Mouse (Mus musculus) kidney, adult 2 months (tissue): Measurements from ENCODE around the gene Sf1. TPM values are rescaled to one million over a fixed set of nuclear protein-coding genes. Genes with fewer than 3 reads are reported as not detected.
A peak's percentile ranks its signal among the peaks of the same experiment; 100 is the strongest.

Experiments used
- DNase-seq: peaks from one replicate; pipeline ENCODE4 v3.0.0; 2021
- H3K27ac ChIP-seq: fragments of 200-500 bp; 2 replicates; pipeline ENCODE4 v1.5.1; 2012; ENCODE audit warnings: low read depth, low read length, control low read depth, inconsistent platforms; ENCODE audit not compliant: insufficient read depth
- H3K27me3 ChIP-seq: fragments of 200-500 bp; replicated peaks from 2 replicates; pipeline ENCODE4 v1.6.1; 2012; ENCODE audit warnings: mild to moderate bottlenecking, moderate library complexity, low read length, inconsistent platforms; ENCODE audit not compliant: control insufficient read depth, insufficient read depth
- H3K36me3 ChIP-seq: fragments of 200-500 bp; 2 replicates; pipeline ENCODE4 v1.6.1; 2012; ENCODE audit warnings: mild to moderate bottlenecking, moderate library complexity, low read length, inconsistent platforms; ENCODE audit not compliant: control insufficient read depth, insufficient read depth
- H3K4me1 ChIP-seq: fragments of 200-500 bp; 2 replicates; pipeline ENCODE4 v1.6.1; 2011; ENCODE audit warnings: low read length; ENCODE audit not compliant: control insufficient read depth, insufficient read depth
- H3K4me3 ChIP-seq: fragments of 200-500 bp; 2 replicates; pipeline ENCODE4 v1.5.1; 2011; ENCODE audit warnings: mild to moderate bottlenecking, low read depth, low read length, control low read depth; ENCODE audit not compliant: insufficient read depth
- CTCF ChIP-seq: fragments of 200-500 bp; conservative IDR thresholded peaks from 2 replicates; pipeline ENCODE4 v1.5.1; 2011; ENCODE audit warnings: low read depth, mild to moderate bottlenecking, control low read depth, low read length, moderate library complexity, mixed read lengths; ENCODE audit not compliant: insufficient read depth, insufficient read length
- POLR2A ChIP-seq: fragments of 200-500 bp; IDR thresholded peaks from one replicate; pipeline ENCODE4 v1.6.1; 2011; ENCODE audit warnings: low read depth, low read length, control low read depth
- WGBS: fragments of 180-500 bp; shearing (Covaris S2); methylation state at CpG from one replicate; pipeline ENCODE4 v1.1.7; 2018; 5-methylcytosine and 5-hydroxymethylcytosine counted together
- polyA plus RNA-seq: library from polyadenylated mRNA; depleted of rRNA; stranded (reverse); fragments of >200 nt; gene quantifications from 2 replicates; pipeline ENCODE4 v1.2.3, GENCODE M21; 2012

The Sf1 gene
- polyA plus RNA-seq, 1 experiment, result 71.3 TPM

DNA sequence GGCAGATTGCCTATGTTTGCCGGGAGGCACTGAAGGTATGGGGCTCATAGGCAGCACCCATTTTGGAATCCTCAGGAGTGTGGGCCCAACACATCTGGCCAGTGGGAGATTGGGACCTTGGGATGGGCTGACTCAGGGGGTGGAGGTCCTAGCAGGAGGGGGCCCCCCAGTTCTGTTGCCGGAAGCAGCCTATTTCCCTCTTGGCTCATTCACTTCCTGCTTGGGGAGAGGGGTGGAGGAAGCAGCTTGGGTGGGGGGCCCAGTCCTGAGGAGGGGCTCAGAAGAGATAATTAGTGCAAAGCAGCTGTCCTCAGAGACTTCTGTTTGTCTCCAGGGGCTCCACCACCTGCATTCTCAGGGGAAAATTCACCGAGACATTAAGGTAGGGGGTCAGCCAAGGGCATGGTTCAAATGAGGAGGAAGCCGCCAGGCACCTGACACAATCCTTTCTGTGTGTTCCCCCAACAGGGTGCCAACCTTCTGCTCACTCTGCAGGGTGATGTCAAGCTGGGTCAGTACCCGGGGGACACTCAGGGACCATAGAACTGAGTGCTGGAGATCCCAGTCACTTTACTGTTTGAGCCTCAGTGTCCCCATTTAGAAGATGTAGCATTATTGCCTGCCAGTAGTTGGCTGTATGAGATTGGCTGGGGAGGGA, 21.1 kb upstream of the Sf1 start:
- no peaks in the 10 kb centered on the region for H3K36me3 ChIP-seq
- H3K4me1 ChIP-seq, result peaks cover 18% of the 10 kb centered on the region
- no peak for TF ChIP-seq POLR2A
- TF ChIP-seq CTCF, result no peak
- peak overlapping the region; percentile 89 for H3K4me3 ChIP-seq
- 66% methylated on average over 5 of the region's 5 CpGs for WGBS
- H3K27me3 ChIP-seq, result no peaks in the 10 kb centered on the region
- no peak for DNase-seq
- H3K27ac ChIP-seq, result no peak overlapping the region

DNA sequence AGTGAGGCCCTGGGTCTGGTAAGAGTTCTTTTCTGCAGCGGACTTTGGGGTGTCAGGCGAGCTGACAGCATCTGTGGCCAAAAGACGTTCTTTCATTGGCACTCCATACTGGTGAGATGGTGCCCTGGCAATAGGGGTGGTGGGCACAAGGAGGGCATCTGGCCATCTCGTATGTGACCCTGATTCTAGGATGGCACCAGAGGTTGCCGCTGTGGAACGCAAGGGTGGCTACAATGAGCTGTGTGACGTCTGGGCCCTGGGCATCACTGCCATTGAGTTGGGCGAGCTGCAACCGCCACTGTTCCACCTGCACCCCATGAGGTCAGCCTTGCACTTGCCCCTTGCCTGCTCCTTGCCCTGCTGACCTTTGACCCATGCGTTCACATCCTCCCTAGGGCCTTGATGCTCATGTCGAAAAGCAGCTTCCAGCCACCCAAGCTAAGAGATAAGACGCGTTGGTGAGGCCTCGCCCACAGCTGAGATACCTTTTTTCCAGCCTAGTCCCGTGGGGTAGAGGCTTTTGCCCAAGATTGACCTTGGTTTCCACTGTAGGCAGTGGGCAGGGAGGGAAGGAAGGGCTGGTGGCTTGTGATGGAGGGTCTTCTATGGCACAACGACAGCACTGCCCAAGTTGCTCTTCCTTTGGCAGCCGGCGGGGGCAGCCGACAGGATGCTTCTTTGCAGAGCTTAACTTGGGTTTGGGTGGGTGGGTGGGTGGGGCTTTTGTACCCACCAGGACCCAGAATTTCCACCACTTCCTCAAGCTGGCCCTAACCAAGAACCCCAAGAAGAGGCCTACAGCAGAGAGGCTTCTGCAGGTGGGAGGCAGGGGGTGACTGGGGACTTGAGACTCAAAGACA, 20.2 kb upstream of the Sf1 start:
- H3K4me3 ChIP-seq, result no peak overlapping the region
- DNase-seq, result no peak
- peaks cover 18% of the 10 kb centered on the region for H3K4me1 ChIP-seq
- TF ChIP-seq CTCF, result no peak
- no peak for TF ChIP-seq POLR2A
- H3K27me3 ChIP-seq, result no peaks in the 10 kb centered on the region
- 75% methylated on average over 19 of the region's 19 CpGs for WGBS
- no peak overlapping the region for H3K27ac ChIP-seq
- H3K36me3 ChIP-seq, result no peaks in the 10 kb centered on the region

GRCm38 (mm10) chr19:6343996-6344395, 19.5 kb upstream of the Sf1 start:
- Histone ChIP-seq H3K4me1 (peaks cover 17% of the 10 kb centered on the region), H3K27me3 (no peaks in the 10 kb centered on the region), H3K36me3 (no peaks in the 10 kb centered on the region), H3K27ac (no peak overlapping the region), H3K4me3 (no peak overlapping the region)
- no peak for DNase-seq
- WGBS, result 85% methylated on average over 5 of the region's 5 CpGs
- TF ChIP-seq CTCF (no peak), POLR2A (no peak)

- WGBS, result 83% methylated on average over 5 of the region's 5 CpGs
- H3K27me3 ChIP-seq, result no peaks in the 10 kb centered on the region
- H3K4me3 ChIP-seq, result no peak overlapping the region
- no peak overlapping the region for H3K27ac ChIP-seq
- TF ChIP-seq POLR2A (no peak), CTCF (no peak)
- peaks cover 5% of the 10 kb centered on the region for H3K4me1 ChIP-seq
- no peaks in the 10 kb centered on the region for H3K36me3 ChIP-seq
- DNase-seq, result no peak
These were observed 17.5 kb upstream of the Sf1 start for GRCm38 (mm10) chr19:6346023-6346422.

GRCm38 (mm10) chr19:6346661-6347060, 16.8 kb upstream of the Sf1 start:
- Histone ChIP-seq H3K4me1 (peaks cover 3% of the 10 kb centered on the region), H3K36me3 (no peaks in the 10 kb centered on the region), H3K27ac (no peak overlapping the region), H3K4me3 (no peak overlapping the region), H3K27me3 (no peaks in the 10 kb centered on the region)
- TF ChIP-seq CTCF, result no peak
- no peak for TF ChIP-seq POLR2A
- 81% methylated on average over 10 of the region's 10 CpGs for WGBS
- DNase-seq, result no peak

DNA sequence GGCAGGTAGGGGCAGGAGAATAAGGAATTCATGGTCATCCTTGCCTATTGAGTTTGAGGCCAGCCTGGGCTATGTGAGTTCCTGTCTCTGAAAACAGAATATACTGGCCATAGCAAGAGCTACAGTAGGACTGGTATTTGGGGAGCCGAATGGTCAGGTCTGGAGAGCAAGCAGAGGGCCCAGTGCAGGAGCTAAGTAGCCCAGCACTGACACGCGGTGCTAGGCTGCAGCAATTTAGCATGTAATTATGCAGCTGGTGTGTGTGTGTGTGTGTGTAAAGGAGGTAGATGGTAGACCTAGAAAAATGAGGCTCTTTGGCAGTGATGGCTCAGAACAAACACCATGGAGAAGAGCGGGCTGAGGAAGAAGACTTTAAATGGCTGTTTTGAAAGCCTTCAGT, 15.9 kb upstream of the Sf1 start:
- Histone ChIP-seq H3K27ac (no peak overlapping the region), H3K4me3 (no peak overlapping the region), H3K4me1 (no peaks in the 10 kb centered on the region), H3K27me3 (no peaks in the 10 kb centered on the region), H3K36me3 (no peaks in the 10 kb centered on the region)
- no peak for DNase-seq
- WGBS, result 90% methylated on average over 4 of the region's 4 CpGs
- TF ChIP-seq POLR2A (no peak), CTCF (no peak)

GRCm38 (mm10) chr19:6348717-6349116, 14.8 kb upstream of the Sf1 start:
- TF ChIP-seq CTCF, result no peak
- TF ChIP-seq POLR2A, result no peak
- Histone ChIP-seq H3K4me3 (no peak overlapping the region), H3K27me3 (no peaks in the 10 kb centered on the region), H3K27ac (peak overlapping the region; percentile 19; the same call in 1 of the 2 replicates), H3K36me3 (no peaks in the 10 kb centered on the region), H3K4me1 (no peaks in the 10 kb centered on the region)
- no peak for DNase-seq
- WGBS, result 70% methylated on average over 9 of the region's 9 CpGs
